Mouse (Mus musculus): ENCODE results near the gene Ptprk. TPM values are rescaled to one million over a fixed set of nuclear protein-coding genes. Genes with fewer than 3 reads are reported as not detected.

Ptprk gene
- total RNA-seq, 1 experiment from 2014 or later, result not detected

DNA sequence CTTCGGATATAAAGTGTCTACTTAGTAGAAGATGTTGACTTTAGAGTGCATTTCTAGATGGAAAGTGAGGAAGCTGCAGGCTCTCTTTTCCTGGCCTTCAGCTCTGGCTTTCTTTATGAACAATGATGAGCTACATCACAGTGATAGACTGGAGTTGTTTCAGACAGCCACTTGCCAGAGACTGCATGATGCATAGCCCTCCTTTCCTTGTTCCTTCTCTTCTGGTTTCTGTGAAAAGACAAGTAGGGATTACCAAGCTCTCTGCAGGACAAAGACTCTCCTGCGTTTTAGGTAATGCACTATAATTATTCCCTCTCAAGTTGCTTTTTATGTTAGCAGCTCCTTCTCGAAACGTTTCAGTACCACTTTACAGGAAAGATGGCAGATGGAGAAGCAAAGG is 176.8 kb downstream of the Ptprk start:
- ATAC-seq (replicated peaks; ENCODE audit: insufficient number of reproducible peaks, low FRiP score, low TSS enrichment, poor library complexity, severe bottlenecking), result no peak

DNA sequence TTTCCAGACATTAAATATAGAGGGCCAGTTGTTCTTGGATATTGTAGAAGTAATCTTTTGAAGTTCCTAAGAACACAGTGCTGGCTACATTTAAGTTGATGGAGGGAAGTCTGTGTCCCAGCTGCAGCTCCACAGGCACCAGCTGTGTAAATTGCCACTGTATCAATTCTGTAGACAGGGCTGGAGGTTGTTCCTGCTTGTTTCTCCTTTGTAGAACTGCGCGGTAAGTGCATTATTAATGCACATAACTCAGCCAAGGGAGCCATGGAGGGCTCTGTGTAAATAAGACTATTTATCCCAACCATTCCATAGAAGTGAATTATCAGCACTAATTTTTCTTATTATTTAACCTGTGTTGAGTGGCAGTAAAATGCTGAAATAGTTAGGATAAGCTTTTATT is 186.0 kb downstream of the Ptprk start:
- no peak for ATAC-seq (replicated peaks; ENCODE audit: insufficient number of reproducible peaks, low FRiP score, low TSS enrichment, poor library complexity, severe bottlenecking)

DNA sequence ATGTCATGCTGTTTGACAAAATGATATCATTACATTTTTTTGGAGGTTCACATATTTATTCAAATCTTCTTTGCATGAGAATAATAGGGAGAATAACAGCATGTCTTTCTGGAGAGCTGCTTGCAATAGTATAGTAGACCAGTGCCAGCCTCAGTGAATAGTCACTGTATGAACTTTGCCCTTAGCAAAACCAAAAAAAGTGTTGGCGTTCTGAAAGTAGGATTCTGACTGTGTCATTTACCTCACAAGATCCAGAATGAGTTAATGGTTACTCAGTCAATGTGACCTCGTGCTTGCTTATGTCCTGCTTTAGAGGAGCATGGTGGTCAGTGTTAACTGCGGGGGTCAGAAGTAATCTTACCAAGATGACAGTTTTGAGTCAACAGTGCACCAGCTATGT is 187.5 kb downstream of the Ptprk start:
- no peak for ATAC-seq (replicated peaks; ENCODE audit: insufficient number of reproducible peaks, low FRiP score, low TSS enrichment, poor library complexity, severe bottlenecking)

DNA sequence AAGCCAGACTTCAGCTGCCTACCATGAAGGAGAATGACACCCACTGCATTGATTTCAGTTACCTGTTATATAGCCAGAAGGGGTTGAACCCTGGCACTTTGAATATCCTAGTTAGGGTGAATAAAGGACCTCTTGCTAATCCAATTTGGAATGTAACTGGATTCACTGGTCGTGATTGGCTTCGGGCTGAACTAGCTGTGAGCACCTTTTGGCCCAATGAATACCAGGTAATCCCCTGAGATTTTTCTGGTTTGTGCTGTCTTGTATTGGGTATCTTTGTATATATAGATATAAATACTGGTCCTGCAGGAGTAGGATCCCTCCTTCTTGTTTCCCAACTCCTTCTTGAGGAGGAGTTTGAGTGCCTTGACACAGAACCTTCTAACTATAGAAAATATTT is 188.9 kb downstream of the Ptprk start:
- ATAC-seq (replicated peaks; ENCODE audit: insufficient number of reproducible peaks, low FRiP score, low TSS enrichment, poor library complexity, severe bottlenecking), result no peak

DNA sequence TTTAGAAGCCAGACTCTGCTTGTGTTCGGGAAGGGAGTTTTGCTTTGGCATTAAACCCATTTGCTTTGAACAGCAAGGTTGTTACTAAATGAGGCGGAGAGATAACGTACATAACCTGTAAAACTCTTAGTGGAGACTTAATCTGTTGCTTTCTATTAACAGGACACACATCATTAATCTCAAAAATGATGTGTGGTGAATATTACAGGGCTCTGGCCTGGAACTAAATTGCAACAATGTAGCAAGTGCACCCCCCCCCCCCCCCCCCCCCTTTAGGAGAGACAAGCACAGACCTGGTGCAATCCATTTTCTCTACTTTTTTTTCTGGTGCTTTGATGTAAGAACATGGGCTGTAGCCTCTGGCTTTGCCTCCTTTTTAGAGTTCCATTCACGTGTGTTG is 195.7 kb downstream of the Ptprk start:
- no peak for ATAC-seq (replicated peaks; ENCODE audit: insufficient number of reproducible peaks, low FRiP score, low TSS enrichment, poor library complexity, severe bottlenecking)

DNA sequence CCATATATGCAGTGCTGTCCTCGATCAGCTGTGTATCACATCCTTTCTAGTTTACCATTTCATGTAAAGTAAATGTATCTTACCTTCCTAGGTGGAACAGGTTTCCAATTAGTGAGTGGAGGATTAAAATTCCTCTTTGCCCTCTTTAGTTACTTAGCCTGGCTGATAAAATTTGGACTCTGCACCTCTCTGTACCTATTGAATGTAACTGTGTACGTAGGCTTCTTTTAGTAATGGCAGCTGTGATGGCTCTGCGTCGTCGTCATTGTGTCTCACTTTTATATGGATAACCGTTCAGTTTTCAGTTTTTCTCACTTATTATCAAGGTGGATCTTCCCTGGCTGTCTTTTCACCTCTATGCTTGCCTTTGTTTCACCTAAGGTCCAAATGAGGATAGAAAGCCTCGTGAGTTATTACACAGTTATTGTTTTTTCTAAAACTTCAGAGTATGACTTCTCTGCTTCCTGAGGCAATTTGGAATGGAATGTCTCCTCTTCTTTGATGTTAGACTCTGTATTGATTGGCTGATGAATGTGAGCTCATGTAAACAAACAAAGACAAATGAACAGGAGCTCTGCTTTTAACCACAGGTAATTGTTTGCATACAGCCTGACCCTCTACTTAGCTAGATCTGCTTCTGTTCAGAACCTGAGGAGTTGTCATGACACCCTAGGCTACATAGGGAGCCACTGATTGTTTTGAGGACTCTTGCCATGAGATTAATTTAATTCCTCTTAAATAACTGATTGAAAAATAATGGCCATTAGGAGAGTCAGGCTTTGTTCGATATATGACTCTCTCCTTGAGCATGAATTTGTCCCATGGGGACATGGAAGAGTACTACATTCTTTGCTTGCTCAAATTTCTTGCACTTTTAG is 197.3 kb downstream of the Ptprk start:
- no peak for ATAC-seq (replicated peaks; ENCODE audit: insufficient number of reproducible peaks, low FRiP score, low TSS enrichment, poor library complexity, severe bottlenecking)

DNA sequence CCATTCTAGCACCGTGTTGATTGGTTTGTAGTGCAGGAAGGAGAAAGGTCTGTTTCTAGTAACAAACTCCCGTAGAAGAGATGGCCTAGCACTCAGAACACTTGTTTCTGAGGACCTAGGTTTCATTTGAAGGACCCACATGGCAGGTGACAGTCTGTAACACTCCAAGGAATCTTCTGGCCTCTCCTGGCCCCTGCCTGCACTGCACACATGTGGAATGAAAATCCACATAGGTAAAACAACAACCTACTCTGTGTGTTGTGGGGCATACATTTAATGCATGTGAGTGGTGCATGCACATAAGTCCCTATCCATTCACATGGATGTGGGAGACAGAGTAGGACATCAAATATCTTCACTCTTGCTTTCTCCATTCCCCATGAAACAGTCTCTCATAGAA is 204.1 kb downstream of the Ptprk start:
- ATAC-seq (replicated peaks; ENCODE audit: insufficient number of reproducible peaks, low FRiP score, low TSS enrichment, poor library complexity, severe bottlenecking), result no peak

DNA sequence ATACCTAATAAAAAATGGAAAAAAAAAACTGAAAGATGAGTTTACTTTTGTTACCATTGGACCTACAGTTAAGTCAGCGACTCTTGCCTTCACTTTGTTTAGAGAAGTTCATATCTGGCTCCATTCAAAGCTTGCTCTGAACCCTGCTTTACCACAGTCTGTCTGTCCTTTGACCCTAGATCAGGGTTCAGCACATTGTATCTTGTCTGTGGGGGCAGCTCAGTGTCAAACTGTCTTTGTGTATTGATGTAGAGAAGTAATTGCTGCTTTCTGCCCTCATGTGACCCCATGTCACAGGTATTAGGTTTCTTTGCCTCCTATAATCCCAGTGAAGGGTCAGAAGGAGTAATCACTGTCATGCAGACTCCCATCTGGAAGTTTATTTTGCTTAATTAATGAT is 222.9 kb downstream of the Ptprk start:
- no peak for ATAC-seq (replicated peaks; ENCODE audit: insufficient number of reproducible peaks, low FRiP score, low TSS enrichment, poor library complexity, severe bottlenecking)

DNA sequence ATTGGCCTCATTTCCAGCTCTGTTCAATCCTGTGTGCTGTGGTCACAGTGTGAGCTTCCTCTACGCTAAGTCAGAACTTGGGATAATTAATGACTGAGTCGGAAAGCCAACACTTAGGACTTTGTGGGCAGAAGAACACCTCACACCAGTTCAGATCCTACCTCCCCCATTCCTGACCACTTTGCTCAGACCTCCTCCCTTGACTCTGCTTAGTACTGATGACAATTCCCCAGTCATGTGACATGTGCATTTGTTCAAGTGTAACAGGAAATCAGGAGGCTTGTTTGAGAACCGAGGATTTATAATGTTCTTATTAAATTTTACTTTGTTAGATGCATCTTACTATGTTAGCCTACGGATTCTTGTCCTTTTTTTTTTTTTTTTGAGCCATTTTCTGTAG is 224.6 kb downstream of the Ptprk start:
- no peak for ATAC-seq (replicated peaks; ENCODE audit: insufficient number of reproducible peaks, low FRiP score, low TSS enrichment, poor library complexity, severe bottlenecking)

DNA sequence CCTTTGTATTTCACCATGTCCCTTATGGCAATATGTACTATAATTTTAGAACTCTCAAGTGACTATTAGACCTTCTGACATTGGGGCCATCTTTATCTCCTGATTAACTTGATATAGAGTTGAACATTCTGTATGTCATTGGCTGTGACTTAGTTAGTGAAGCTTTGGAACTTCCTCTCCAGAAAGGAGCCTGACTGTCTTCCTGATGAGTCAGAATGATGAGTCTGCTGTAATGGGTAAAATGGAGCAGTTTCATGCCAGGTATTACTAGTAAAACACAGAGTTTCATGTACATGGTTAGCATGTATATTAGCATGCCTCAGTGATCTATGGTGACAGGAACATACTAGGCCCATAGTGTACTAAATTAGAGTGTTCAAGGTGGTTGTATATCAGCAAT is 229.2 kb downstream of the Ptprk start:
- ATAC-seq (replicated peaks; ENCODE audit: insufficient number of reproducible peaks, low FRiP score, low TSS enrichment, poor library complexity, severe bottlenecking), result no peak

DNA sequence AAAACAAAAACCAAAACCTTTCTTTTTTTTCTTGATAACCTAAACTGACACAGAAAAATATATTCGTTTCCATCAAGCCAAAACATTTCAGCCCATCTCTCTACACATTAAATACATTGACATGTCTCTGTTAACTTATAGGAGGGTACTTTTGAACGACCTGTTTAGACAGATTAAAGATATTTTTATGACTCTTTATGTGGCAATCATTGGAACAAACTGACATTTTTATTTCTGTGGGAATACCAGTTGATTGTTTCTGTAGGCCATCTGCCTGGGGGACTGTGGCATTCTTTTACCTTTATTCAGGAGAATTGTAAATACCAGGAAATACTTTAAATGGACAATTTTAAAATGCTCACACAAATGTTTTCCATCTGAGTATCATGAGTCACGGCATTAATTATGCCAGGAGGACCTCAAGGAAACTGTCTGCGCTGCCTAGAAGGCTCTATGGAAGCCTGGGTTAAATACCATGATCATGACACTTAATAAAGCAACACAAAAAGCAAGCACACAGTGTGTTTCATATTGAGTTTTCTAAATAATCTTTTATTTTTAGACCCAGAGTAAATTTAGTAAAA is 229.8 kb downstream of the Ptprk start:
- no peak for ATAC-seq (replicated peaks; ENCODE audit: insufficient number of reproducible peaks, low FRiP score, low TSS enrichment, poor library complexity, severe bottlenecking)

DNA sequence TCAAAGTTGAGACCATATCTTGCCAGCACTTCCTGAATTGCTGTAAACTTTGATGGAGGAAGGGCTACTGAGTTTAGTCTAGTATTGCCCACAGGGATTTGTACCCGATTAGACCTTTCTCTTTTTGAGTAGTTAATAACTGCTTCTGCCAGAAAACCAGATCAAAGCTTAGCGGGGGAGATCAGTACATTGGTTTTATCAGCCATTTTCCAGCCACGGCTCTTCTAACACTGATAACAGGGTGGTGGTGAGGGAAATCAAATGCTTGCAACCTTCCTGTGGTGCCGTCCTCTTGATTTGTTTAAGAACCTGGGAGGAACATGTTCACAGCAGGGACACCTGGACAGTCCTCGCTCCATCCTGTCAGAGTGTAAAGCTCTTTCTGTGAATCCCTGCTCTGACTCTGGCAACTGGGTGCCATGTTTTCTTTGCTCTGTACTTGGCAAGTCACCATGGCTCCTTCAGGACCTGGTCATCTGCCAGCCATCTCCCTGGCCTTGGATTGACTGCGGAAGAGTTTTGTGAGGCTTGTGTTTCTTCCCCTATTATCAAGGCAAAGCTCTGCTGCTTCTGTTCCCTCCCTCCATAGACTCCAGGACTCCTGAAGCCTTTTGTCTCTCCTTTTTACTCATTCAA is 231.9 kb downstream of the Ptprk start:
- ATAC-seq (replicated peaks; ENCODE audit: insufficient number of reproducible peaks, low FRiP score, low TSS enrichment, poor library complexity, severe bottlenecking), result no peak

DNA sequence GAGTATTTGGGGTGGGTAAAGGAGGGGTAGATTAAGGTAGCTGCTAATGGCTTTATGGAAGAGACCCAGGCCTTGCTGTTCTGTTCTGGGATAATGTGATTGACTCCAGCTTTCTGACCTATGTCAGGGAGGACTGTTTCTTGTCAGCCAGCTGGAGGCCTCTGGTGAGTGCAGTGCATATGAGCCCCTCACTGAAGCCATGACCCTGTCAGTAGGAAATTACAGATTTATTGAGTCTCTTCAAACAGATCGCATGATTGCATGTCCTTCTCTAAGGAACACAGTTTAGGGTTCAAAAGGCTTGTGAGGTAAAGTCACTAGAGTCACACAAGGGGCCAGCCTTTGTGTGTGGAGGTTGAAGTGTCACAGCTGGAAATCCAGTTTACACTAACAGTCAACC is 236.7 kb downstream of the Ptprk start:
- no peak for ATAC-seq (replicated peaks; ENCODE audit: insufficient number of reproducible peaks, low FRiP score, low TSS enrichment, poor library complexity, severe bottlenecking)

DNA sequence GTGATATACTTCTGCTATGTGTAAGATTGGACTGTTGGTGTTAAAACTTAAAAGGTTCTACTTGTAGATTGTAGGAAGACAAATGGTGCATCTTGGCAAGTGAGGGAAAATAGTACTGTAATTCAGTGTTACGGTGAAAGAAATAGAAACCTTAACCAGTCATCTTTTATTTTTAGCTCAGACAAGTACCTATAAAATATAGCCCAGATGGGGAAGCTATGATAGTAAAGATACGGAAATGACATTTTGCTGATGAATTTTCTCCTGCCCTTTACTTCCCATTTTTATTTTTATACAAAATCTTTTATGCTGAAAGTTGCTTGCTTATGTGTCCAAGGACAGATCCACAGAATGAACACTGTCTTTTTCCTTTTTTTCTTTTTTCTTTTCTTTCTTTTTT is 248.4 kb downstream of the Ptprk start:
- no peak for ATAC-seq (replicated peaks; ENCODE audit: insufficient number of reproducible peaks, low FRiP score, low TSS enrichment, poor library complexity, severe bottlenecking)

DNA sequence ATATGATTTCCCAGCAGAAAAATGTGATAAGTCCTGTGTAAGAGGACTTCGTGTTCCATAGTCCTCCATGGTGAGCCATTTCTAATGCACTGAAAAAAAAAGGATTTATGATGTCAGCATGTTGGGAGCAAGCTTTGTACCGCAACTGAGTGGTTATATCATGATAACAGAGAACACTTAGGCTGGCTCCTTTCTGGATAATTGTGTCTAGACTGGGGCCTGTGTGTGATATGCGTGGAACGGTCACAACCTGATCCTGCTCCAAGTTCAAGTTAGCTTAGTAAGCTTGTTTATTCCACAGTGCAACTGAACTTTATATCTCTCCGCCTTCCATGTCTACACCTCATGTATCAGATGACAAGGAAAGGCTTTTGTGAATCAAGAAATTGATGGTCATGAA is 260.6 kb downstream of the Ptprk start:
- ATAC-seq (replicated peaks; ENCODE audit: insufficient number of reproducible peaks, low FRiP score, low TSS enrichment, poor library complexity, severe bottlenecking), result no peak

DNA sequence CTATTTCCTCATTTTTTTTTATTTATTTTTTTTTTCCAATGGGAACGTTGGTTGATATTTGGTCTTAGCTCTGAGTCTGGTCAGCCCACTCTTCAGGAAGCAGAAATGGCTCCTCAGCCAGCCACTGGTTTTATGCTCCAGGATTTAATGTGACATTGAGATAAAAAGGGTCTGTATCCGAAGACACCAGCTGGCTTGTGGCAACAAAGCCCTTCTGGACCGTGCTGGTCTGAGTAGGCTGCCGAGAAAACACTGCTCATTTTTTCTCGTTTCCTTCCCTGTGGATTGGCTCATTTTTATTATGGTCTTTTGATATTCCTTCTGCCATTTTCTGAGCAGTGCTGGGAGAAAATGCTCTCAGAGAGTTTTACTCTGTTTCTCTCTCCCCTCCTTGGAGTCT is 263.9 kb downstream of the Ptprk start:
- ATAC-seq (replicated peaks; ENCODE audit: insufficient number of reproducible peaks, low FRiP score, low TSS enrichment, poor library complexity, severe bottlenecking), result no peak

DNA sequence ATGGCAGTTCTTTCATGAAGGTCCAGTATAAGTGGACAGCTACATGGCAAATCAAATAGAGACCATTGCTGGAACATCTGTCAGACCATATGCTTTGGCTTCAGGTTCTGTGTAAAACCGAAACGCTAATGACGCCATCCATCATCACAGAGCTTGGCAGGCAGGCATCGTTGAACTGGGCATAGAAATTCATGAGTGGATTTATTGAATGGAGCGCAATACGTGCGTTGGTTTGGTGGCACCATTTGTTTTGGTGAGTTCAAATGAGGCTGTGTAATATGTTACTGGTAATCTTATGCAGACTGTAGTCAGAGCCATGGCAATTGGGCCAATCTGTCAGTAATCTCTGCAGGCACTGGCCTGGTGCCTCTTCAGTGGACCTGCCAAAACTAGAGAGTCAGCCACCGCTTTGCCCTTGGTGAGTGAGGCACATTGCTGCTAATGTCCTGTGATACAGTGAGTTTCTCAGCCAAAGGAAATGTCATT is 270.6 kb downstream of the Ptprk start:
- ATAC-seq (replicated peaks; ENCODE audit: insufficient number of reproducible peaks, low FRiP score, low TSS enrichment, poor library complexity, severe bottlenecking), result no peak

DNA sequence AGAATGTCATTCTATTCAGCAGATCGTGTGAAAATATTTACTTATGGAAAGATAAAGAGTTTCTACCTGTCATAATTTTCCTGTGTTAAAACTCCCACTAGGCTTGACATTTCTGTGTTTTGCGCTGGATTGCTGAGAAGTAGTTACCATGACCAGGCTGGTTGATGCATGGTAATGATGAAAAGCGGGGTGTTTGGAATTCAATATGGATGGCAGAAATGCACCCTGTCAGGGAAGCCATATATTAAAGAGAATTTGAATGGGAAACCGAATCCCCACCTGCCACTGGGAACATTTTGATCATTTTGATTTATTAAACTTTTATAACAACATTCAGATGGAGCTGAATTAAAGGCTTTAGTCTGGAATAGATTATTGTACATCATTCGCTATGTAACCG is 290.7 kb downstream of the Ptprk start:
- ATAC-seq (replicated peaks; ENCODE audit: insufficient number of reproducible peaks, low FRiP score, low TSS enrichment, poor library complexity, severe bottlenecking), result no peak

DNA sequence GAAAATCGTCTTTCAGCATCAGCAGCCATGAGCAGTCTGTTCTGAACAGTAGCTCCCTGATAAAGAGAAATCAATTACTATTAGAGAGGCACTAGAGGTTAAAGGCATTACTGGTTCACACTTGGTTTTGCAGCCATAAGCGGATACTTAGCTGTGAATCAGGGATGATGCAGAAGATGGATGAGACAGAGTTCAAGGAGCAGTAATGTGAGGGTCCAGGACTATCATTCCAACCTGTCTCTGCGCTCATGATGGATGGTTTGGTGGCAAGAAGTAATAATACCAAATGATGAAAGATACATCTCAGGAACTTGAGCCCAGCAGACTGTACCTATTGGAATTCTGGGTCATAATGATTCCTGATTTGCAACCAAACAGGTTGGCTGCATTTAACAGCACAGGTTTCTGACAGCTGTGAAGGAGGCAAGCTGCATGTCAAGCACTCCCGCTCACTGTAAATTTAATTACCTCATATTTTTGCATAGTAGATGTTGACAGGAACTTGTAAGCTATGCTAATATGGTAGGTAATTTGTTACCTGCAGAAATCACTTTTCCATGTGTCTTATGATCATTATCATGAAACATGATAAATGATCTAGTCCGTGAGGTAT is 291.6 kb downstream of the Ptprk start:
- ATAC-seq (replicated peaks; ENCODE audit: insufficient number of reproducible peaks, low FRiP score, low TSS enrichment, poor library complexity, severe bottlenecking), result no peak

DNA sequence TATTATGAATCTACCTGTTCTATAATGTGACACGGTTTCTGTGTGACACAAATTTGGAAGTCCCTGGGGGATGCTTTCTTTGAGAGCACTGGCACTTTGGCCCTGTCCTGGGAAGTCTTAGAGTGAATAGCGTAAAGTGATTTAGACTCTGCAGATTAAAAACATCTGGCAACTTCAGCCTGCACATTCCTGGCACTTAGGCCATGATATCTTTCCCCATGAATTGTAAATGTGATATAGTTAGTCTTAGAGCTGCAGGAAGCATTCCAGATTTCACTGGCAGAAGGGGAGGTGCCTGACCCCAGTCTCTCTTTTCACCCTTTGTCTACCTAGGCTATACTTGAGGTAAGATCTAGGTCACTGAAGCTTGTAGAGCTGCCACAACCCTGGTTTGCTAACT is 295.2 kb downstream of the Ptprk start:
- no peak for ATAC-seq (replicated peaks; ENCODE audit: insufficient number of reproducible peaks, low FRiP score, low TSS enrichment, poor library complexity, severe bottlenecking)

All from monocyte, adult 5-6 weeks (primary cell).